Mouse (Mus musculus): ENCODE data around the gene Serinc1.
A peak's percentile ranks its signal among the peaks of the same experiment; 100 is the strongest.
"Not testable (repeated sequence)": the region's sequence is repeated elsewhere in the genome, so short reads cannot be mapped to it uniquely, and the experiment has no call there.

DNA sequence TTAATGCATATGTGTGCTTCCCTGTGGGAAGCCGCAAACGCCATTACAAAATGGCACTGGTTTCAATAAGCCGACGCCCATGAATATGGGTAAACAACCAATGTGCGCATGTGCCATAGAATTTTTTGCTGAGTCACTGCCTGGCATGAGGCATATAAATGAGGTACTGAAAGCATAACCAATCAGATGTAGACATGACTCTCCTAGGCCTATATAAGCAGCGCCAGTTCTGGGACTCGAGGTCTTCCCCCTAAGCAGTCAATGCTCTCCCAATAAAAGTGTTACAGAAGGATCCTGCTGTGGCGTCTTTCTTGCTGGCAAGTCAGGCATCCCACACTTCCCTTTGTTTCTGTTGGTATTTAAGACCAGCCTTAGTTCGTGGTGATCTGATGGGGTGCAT lies 11.6 kb upstream of the Serinc1 start:
- TF ChIP-seq HCFC1 (IDR thresholded peaks at IDR 0.05; ENCODE audit: borderline replicate concordance, insufficient read depth, low read length); ZNF384 (IDR thresholded peaks at IDR 0.05; ENCODE audit: low read depth, low read length); CHD2 (IDR thresholded peaks at IDR 0.05; ENCODE audit: low read depth, low read length): not testable (repeated sequence)
- TF ChIP-seq MAFK (IDR thresholded peaks at IDR 0.05; ENCODE audit: insufficient read depth, low read depth, low read length), result peak; percentile 75
